Mouse (Mus musculus) lung, postnatal 0 days (tissue): ENCODE measurements at regions not wholly inside any gene's neighbourhood (a gene's known extent, or its start where the extent isn't known, plus 50 kb on each side); places are given as distances from the start of the nearest gene placed in this dataset.

Experiments used
- CTCF ChIP-seq: IDR thresholded peaks from 2 replicates; pipeline ENCODE4 v1.5.1; 2016; ENCODE audit warnings: antibody characterized with exemption, mild to moderate bottlenecking
- EP300 ChIP-seq: IDR thresholded peaks from 2 replicates; pipeline ENCODE4 v1.6.1; 2016; ENCODE audit warnings: antibody characterized with exemption, mild to moderate bottlenecking, control low read depth

DNA sequence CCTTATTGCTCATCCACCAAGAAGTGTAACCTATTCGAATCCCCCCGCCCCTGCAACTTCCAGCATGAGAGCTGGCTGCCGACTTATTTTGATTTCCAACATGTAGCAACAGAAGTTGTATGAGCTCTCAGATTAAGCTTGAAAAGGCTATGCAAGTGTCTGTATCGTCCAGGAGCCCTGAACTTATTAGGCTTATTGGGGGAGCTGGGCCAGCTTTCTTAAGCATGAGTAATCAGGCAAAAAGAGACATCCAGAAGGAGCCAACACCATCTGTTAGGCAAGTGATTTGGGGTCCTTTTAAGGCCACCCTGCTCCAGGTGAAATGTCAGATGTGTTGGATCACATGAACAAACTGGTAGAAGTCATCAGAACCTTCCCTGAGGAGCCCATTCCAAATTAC, 1481.0 kb upstream of the Gm6569 start:
- TF ChIP-seq CTCF (no peak), EP300 (no peak)
